In genomic region chr13:24316563-24316962, GRCm38 (mm10) we compare ENCODE assay signal across 15 mouse cellular contexts. TPM values are rescaled to one million over a fixed set of nuclear protein-coding genes. Genes with fewer than 3 reads are reported as not detected.
A peak's percentile ranks its signal among the peaks of the same experiment; 100 is the strongest.
DNase-seq lines count a peak whose midpoint lies in the region; ATAC-seq and TF ChIP-seq lines count a peak whose summit lies in the region.
"Had no signal": no experiment of that assay in that cellular context is flagged by ENCODE, and none has a peak within 500 bp of the region (broad histone marks: within the 10 kb centered on the region; RNA-seq: fewer than 3 reads in every experiment).

No protein-coding gene starts in this region.

- no peak for ATAC-seq in hindbrain, postnatal 0 days
- ATAC-seq in hindbrain, embryonic 13.5 days (ENCODE audit: low FRiP score), result no peak
- ATAC-seq in midbrain, postnatal 0 days (ENCODE audit: low FRiP score), result 0 out of 2 replicates have a peak, but pooled peaks have one; percentile 52
- ATAC-seq in midbrain, embryonic 15.5 days (replicated peaks), result no peak
- 0 out of 2 replicates have a peak, but pooled peaks have one; percentile 37 for ATAC-seq in erythroid progenitor cell, adult 5-6 weeks (replicated peaks; ENCODE audit: low FRiP score, poor library complexity, severe bottlenecking)
- ATAC-seq in neural tube, embryonic 15.5 days (ENCODE audit: low FRiP score), result no peak

- no peaks in the 10 kb centered on the region for H3K4me1 ChIP-seq in hindbrain, postnatal 0 days (ENCODE audit: insufficient read depth, low read length)
- no peaks in the 10 kb centered on the region for H3K4me1 ChIP-seq in hindbrain, embryonic 13.5 days (replicated peaks)
- H3K4me1 ChIP-seq in midbrain, postnatal 0 days (ENCODE audit: insufficient read depth, low read length), result no peaks in the 10 kb centered on the region
- no peaks in the 10 kb centered on the region for H3K4me1 ChIP-seq in midbrain, embryonic 15.5 days
- no peaks in the 10 kb centered on the region for H3K4me1 ChIP-seq in neural tube, embryonic 15.5 days

- no peak overlapping the region for H3K9ac ChIP-seq in hindbrain, postnatal 0 days (replicated peaks; ENCODE audit: low read length)
- no peak overlapping the region for H3K9ac ChIP-seq in hindbrain, embryonic 13.5 days
- no peak overlapping the region for H3K9ac ChIP-seq in midbrain, postnatal 0 days (replicated peaks; ENCODE audit: low read length, poor library complexity, severe bottlenecking)
- no peak overlapping the region for H3K9ac ChIP-seq in midbrain, embryonic 15.5 days
- H3K9ac ChIP-seq in neural tube, embryonic 15.5 days (replicated peaks), result no peak overlapping the region

- no peak overlapping the region for H3K4me3 ChIP-seq in hindbrain, postnatal 0 days (ENCODE audit: low read length)
- H3K4me3 ChIP-seq in hindbrain, embryonic 13.5 days, result no peak overlapping the region
- H3K4me3 ChIP-seq in midbrain, postnatal 0 days (ENCODE audit: low read depth, low read length), result no peak overlapping the region
- no peak overlapping the region for H3K4me3 ChIP-seq in midbrain, embryonic 15.5 days
- H3K4me3 ChIP-seq in neural tube, embryonic 15.5 days (replicated peaks), result no peak overlapping the region
- H3K4me3 ChIP-seq: erythroblast, embryonic 14.5 days had no signal

- H3K36me3 ChIP-seq in hindbrain, postnatal 0 days (ENCODE audit: insufficient read depth, low read length), result no peaks in the 10 kb centered on the region
- H3K36me3 ChIP-seq in hindbrain, embryonic 13.5 days, result no peaks in the 10 kb centered on the region
- H3K36me3 ChIP-seq in midbrain, postnatal 0 days (ENCODE audit: insufficient read depth, low read length), result no peaks in the 10 kb centered on the region
- H3K36me3 ChIP-seq in midbrain, embryonic 15.5 days (replicated peaks), result no peaks in the 10 kb centered on the region
- H3K36me3 ChIP-seq in neural tube, embryonic 15.5 days, result no peaks in the 10 kb centered on the region

- no peaks in the 10 kb centered on the region for H3K9me3 ChIP-seq in hindbrain, postnatal 0 days (ENCODE audit: low read length)
- H3K9me3 ChIP-seq in hindbrain, embryonic 13.5 days, result no peaks in the 10 kb centered on the region
- H3K9me3 ChIP-seq in midbrain, postnatal 0 days (ENCODE audit: low read length), result no peaks in the 10 kb centered on the region
- H3K9me3 ChIP-seq in midbrain, embryonic 15.5 days, result no peaks in the 10 kb centered on the region
- no peaks in the 10 kb centered on the region for H3K9me3 ChIP-seq in neural tube, embryonic 15.5 days (replicated peaks)

- TF ChIP-seq CTCF in hindbrain, postnatal 0 days (IDR thresholded peaks at IDR 0.05; ENCODE audit: low read depth), result peak; percentile 53
- peak; percentile 64 for TF ChIP-seq CTCF in midbrain, postnatal 0 days (IDR thresholded peaks at IDR 0.05)

- no peak overlapping the region for H3K27ac ChIP-seq in hindbrain, postnatal 0 days
- H3K27ac ChIP-seq in hindbrain, embryonic 13.5 days, result no peak overlapping the region
- H3K27ac ChIP-seq in midbrain, postnatal 0 days (ENCODE audit: low read depth, low read length), result no peak overlapping the region
- no peak overlapping the region for H3K27ac ChIP-seq in midbrain, embryonic 15.5 days
- no peak overlapping the region for H3K27ac ChIP-seq in neural tube, embryonic 15.5 days (replicated peaks)

- no peaks in the 10 kb centered on the region for H3K27me3 ChIP-seq in hindbrain, postnatal 0 days (ENCODE audit: insufficient read depth, low read length)
- H3K27me3 ChIP-seq in hindbrain, embryonic 13.5 days, result no peaks in the 10 kb centered on the region
- H3K27me3 ChIP-seq in midbrain, postnatal 0 days (ENCODE audit: insufficient read depth, low read length), result no peaks in the 10 kb centered on the region
- no peaks in the 10 kb centered on the region for H3K27me3 ChIP-seq in midbrain, embryonic 15.5 days (replicated peaks)
- H3K27me3 ChIP-seq in neural tube, embryonic 15.5 days (replicated peaks), result no peaks in the 10 kb centered on the region

- 48% methylated on average over 3 of the region's 3 CpGs for WGBS in hindbrain, postnatal 0 days
- 83% methylated on average over 3 of the region's 3 CpGs for WGBS in hindbrain, embryonic 13.5 days
- 51% methylated on average over 3 of the region's 3 CpGs for WGBS in midbrain, postnatal 0 days
- 66% methylated on average over 3 of the region's 3 CpGs for WGBS in midbrain, embryonic 15.5 days
- 61% methylated on average over 3 of the region's 3 CpGs for WGBS in neural tube, embryonic 15.5 days

- DNase-seq in hindbrain, postnatal 0 days (ENCODE audit: low spot score), result peak; percentile 29
- DNase-seq in midbrain, postnatal 0 days (ENCODE audit: low spot score), result peak; percentile 31
- DNase-seq in MN1 (ENCODE audit: low spot score), result peak; percentile 6
- DNase-seq: cerebellum, adult 2 months; gastrocnemius, postnatal 10 days; kidney, postnatal 14 days; lung, adult 18-20 months; right cerebral cortex, postnatal 25 days; thymus, postnatal 14 days had no signal

- no peak overlapping the region for H3K4me2 ChIP-seq in hindbrain, postnatal 0 days (ENCODE audit: low read depth, low read length)
- H3K4me2 ChIP-seq in hindbrain, embryonic 13.5 days, result no peak overlapping the region
- no peak overlapping the region for H3K4me2 ChIP-seq in midbrain, postnatal 0 days (ENCODE audit: low read depth, low read length, poor library complexity, severe bottlenecking)
- H3K4me2 ChIP-seq in midbrain, embryonic 15.5 days, result no peak overlapping the region
- H3K4me2 ChIP-seq in neural tube, embryonic 15.5 days, result no peak overlapping the region
- H3K4me2 ChIP-seq: heart, embryonic 11.5 days had no signal

RNA-seq across cellular contexts. Expression of gene Cmah, which starts 10.6 kb away (rescaled TPM):
- under 0.01 and 0.25 TPM in 2 replicates for total RNA-seq in hindbrain, postnatal 0 days (2014; rRNA removed)
- 0.08 and 0.16 TPM in 2 replicates for polyA plus RNA-seq in hindbrain, postnatal 0 days (2015; fragmentation: Nextera tagmentation; extraction: Ambion mirVana)
- 0.47 and 0.49 TPM in 2 replicates for polyA plus RNA-seq in hindbrain, embryonic 13.5 days (2015; fragmentation: Nextera tagmentation; extraction: Ambion mirVana)
- total RNA-seq in midbrain, postnatal 0 days (2014; rRNA removed), result 0.05 TPM in 2 replicates
- polyA plus RNA-seq in midbrain, postnatal 0 days (2015; fragmentation: Nextera tagmentation; extraction: Ambion mirVana), result 0.14 and 0.17 TPM in 2 replicates
- 0.05 and 0.18 TPM in 2 replicates for polyA plus RNA-seq in midbrain, embryonic 15.5 days (2015; fragmentation: Nextera tagmentation; extraction: Ambion mirVana)
- 5.0 and 5.9 TPM in 2 replicates for total RNA-seq in erythroid progenitor cell, adult 5-6 weeks (2015; ENCODE audit: low replicate concordance)
- total RNA-seq in erythroid progenitor cell, adult 5-6 weeks (2017; ENCODE audit: low replicate concordance), result 2.6 and 6.8 TPM in 2 replicates
- polyA plus RNA-seq in neural tube, embryonic 15.5 days (2015; fragmentation: Nextera tagmentation; extraction: Ambion mirVana), result 0.22 and 1.7 TPM in 2 replicates

RNA-seq across cellular contexts. Expression of gene Carmil1, which starts 36.0 kb away (rescaled TPM):
- 49.8 and 50.9 TPM in 2 replicates for total RNA-seq in hindbrain, postnatal 0 days (2014; rRNA removed)
- polyA plus RNA-seq in hindbrain, postnatal 0 days (2015; fragmentation: Nextera tagmentation; extraction: Ambion mirVana), result 39.3 and 43.4 TPM in 2 replicates
- polyA plus RNA-seq in hindbrain, embryonic 13.5 days (2015; fragmentation: Nextera tagmentation; extraction: Ambion mirVana), result 27.9 and 28.7 TPM in 2 replicates
- 47.6 and 56.8 TPM in 2 replicates for total RNA-seq in midbrain, postnatal 0 days (2014; rRNA removed)
- polyA plus RNA-seq in midbrain, postnatal 0 days (2015; fragmentation: Nextera tagmentation; extraction: Ambion mirVana), result 38.5 and 40.7 TPM in 2 replicates
- polyA plus RNA-seq in midbrain, embryonic 15.5 days (2015; fragmentation: Nextera tagmentation; extraction: Ambion mirVana), result 33.4 and 41.3 TPM in 2 replicates
- 3.8 TPM in 1 of 2 replicates, not detected in the other for total RNA-seq in erythroid progenitor cell, adult 5-6 weeks (2015; ENCODE audit: low replicate concordance)
- total RNA-seq in erythroid progenitor cell, adult 5-6 weeks (2017; ENCODE audit: low replicate concordance), result 0.68 and 1.3 TPM in 2 replicates
- polyA plus RNA-seq in neural tube, embryonic 15.5 days (2015; fragmentation: Nextera tagmentation; extraction: Ambion mirVana), result 37.6 and 39.9 TPM in 2 replicates

Comparison
In these comparisons a context has a peak if more than half of its experiments do, and no peak if none do; other contexts are left out.
1. ATAC-seq: peak in midbrain, postnatal 0 days (single experiment) and erythroid progenitor cell, adult 5-6 weeks (single experiment); none in hindbrain, postnatal 0 days (single experiment), hindbrain, embryonic 13.5 days (single experiment), midbrain, embryonic 15.5 days (single experiment) and neural tube, embryonic 15.5 days (single experiment).
2. Peak in every context shown above with its lines, with median percentiles within 50 percentile points of each other: DNase-seq.